Mouse (Mus musculus): ENCODE results near the gene Slc17a4. TPM values are rescaled to one million over a fixed set of nuclear protein-coding genes. Genes with fewer than 3 reads are reported as not detected.
A peak's percentile ranks its signal among the peaks of the same experiment; 100 is the strongest.

The Slc17a4 gene
- total RNA-seq, 4 experiments from 2014 or later: not detected

- no peak for DNase-seq (ENCODE audit: low spot score in 2 of 2)
Observed at GRCm38 (mm10) chr13:23892592-23893268, 22.1 kb downstream of the Slc17a4 start.

- no peak for DNase-seq (ENCODE audit: low spot score in 2 of 2)
Observed at GRCm38 (mm10) chr13:23889011-23889605, 25.7 kb downstream of the Slc17a4 start.

GRCm38 (mm10) chr13:23887026-23887725, 27.6 kb downstream of the Slc17a4 start:
- DNase-seq (ENCODE audit: low spot score in 2 of 2): no peak

- no peak for DNase-seq (ENCODE audit: low spot score in 2 of 2)
Observed at GRCm38 (mm10) chr13:23885540-23885939, 29.3 kb downstream of the Slc17a4 start.

- DNase-seq (ENCODE audit: low spot score in 2 of 2): no peak
Observed at GRCm38 (mm10) chr13:23879636-23880035, 35.2 kb downstream of the Slc17a4 start.

GRCm38 (mm10) chr13:23879106-23879505, 35.7 kb downstream of the Slc17a4 start:
- no peak for DNase-seq (ENCODE audit: low spot score in 2 of 2)

GRCm38 (mm10) chr13:23873141-23873540, 41.7 kb downstream of the Slc17a4 start:
- DNase-seq (ENCODE audit: low spot score in 2 of 2): no peak

- DNase-seq (ENCODE audit: low spot score in 2 of 2): no peak
Observed at GRCm38 (mm10) chr13:23869996-23870395, 44.8 kb downstream of the Slc17a4 start.

- no peak for DNase-seq (ENCODE audit: low spot score in 2 of 2)
Observed at GRCm38 (mm10) chr13:23868790-23869533, 45.8 kb downstream of the Slc17a4 start.

GRCm38 (mm10) chr13:23867405-23867804, 47.4 kb downstream of the Slc17a4 start, which contains the start of gene Slc17a1:
Slc17a1 (plus strand) TSS chr13:23867750.
- no peak for DNase-seq (ENCODE audit: low spot score in 2 of 2)

- DNase-seq (ENCODE audit: low spot score in 2 of 2): no peak
Observed at GRCm38 (mm10) chr13:23867000-23867399, 47.8 kb downstream of the Slc17a4 start.

- no peak for DNase-seq (ENCODE audit: low spot score in 2 of 2)
Observed at GRCm38 (mm10) chr13:23866086-23866710, 48.6 kb downstream of the Slc17a4 start.

- no peak for DNase-seq (ENCODE audit: low spot score in 2 of 2)
Observed at GRCm38 (mm10) chr13:23864711-23865110, 50.1 kb downstream of the Slc17a4 start.

- DNase-seq (ENCODE audit: low spot score in 2 of 2): no peak
Observed at GRCm38 (mm10) chr13:23861815-23862214, 53.0 kb downstream of the Slc17a4 start.

GRCm38 (mm10) chr13:23856401-23856800, 58.4 kb downstream of the Slc17a4 start:
- DNase-seq (ENCODE audit: low spot score in 2 of 2): no peak

GRCm38 (mm10) chr13:23849299-23849698, 65.5 kb downstream of the Slc17a4 start:
- peak in 1 of 2 experiments; percentile 12 for DNase-seq (ENCODE audit: low spot score in 2 of 2)

Small RNAs within 50 kb of the gene (microRNA-seq; reads per million reads assigned to microRNA genes)
- gene Gm44344: 0 reads per million in 2 experiments

Other genes starting within 250 kb of the Slc17a4 start
- 1 to 10 TPM; 1.4 to 2.3 (median 1.9) TPM for gene Hist1h2ac, start 231.1 kb downstream of the Slc17a4 start, total RNA-seq (2022)
- gene Hist1h2bc, start 230.8 kb downstream of the Slc17a4 start, total RNA-seq (2022): 10 to 100 TPM; 26.9 to 40.2 (median 30.0) TPM
- gene Hist1h1t, start 219.2 kb downstream of the Slc17a4 start, total RNA-seq (2022): under 1 TPM in 1 of 4 experiments, not detected in 3; 0.41 TPM
- gene Hist1h4c, start 216.6 kb downstream of the Slc17a4 start, total RNA-seq (2022): 100 to 1,000 TPM in 2 of 4 experiments, 10 to 100 TPM in 2; 87.8 to 116 (median 99.2) TPM
- gene Hfe, start 204.2 kb downstream of the Slc17a4 start, total RNA-seq (2022): 1 to 10 TPM; 3.4 to 7.7 (median 4.6) TPM
- gene Hist1h1c, start 176.2 kb downstream of the Slc17a4 start, total RNA-seq (2022): 10 to 100 TPM; 69.7 to 80.4 (median 72.8) TPM
- 1 to 10 TPM; 1.1 to 3.3 (median 2.8) TPM for gene Hist1h3c, start 169.4 kb downstream of the Slc17a4 start, total RNA-seq (2022)
- gene Hist1h2bb, start 168.3 kb downstream of the Slc17a4 start, total RNA-seq (2022): 10 to 100 TPM; 12.3 to 18.8 (median 16.3) TPM
- gene Hist1h2ab, start 163.9 kb downstream of the Slc17a4 start, total RNA-seq (2022): 10 to 100 TPM; 18.4 to 30.4 (median 21.0) TPM
- 10 to 100 TPM in 1 of 4 experiments, 1 to 10 TPM in 3; 5.3 to 12.2 (median 8.1) TPM for gene Hist1h3b, start 162.7 kb downstream of the Slc17a4 start, total RNA-seq (2022)
- gene Hist1h4b, start 158.0 kb downstream of the Slc17a4 start, total RNA-seq (2022): 10 to 100 TPM; 53.3 to 70.8 (median 63.3) TPM
- 10 to 100 TPM; 43.4 to 63.5 (median 58.0) TPM for gene Hist1h4a, start 153.8 kb downstream of the Slc17a4 start, total RNA-seq (2022)
- 10 to 100 TPM; 33.9 to 55.0 (median 40.9) TPM for gene Hist1h3a, start 152.6 kb downstream of the Slc17a4 start, total RNA-seq (2022)
- 10 to 100 TPM; 29.7 to 32.8 (median 30.7) TPM for gene Hist1h1a, start 151.3 kb downstream of the Slc17a4 start, total RNA-seq (2022)
- not detected for gene Trim38, start 145.1 kb downstream of the Slc17a4 start, total RNA-seq (2022)
- not detected for gene Slc17a2, start 108.0 kb downstream of the Slc17a4 start, total RNA-seq (2022)
- gene Slc17a3, start 75.6 kb downstream of the Slc17a4 start, total RNA-seq (2022): under 1 TPM in 1 of 4 experiments, not detected in 3; 0.25 TPM
- not detected for gene Slc17a1, start 47.3 kb downstream of the Slc17a4 start, total RNA-seq (2022)
- not detected for gene Hist1h2ba, start 19.1 kb upstream of the Slc17a4 start, total RNA-seq (2022)
- gene Hist1h2aa, start 19.5 kb upstream of the Slc17a4 start, total RNA-seq (2022): not detected
- gene Scgn, start 76.2 kb upstream of the Slc17a4 start, total RNA-seq (2022): 1 to 10 TPM in 1 of 4 experiments, under 1 TPM in 3; 0.51 to 1.7 (median 0.69) TPM